Mouse (Mus musculus): ENCODE measurements at regions not wholly inside any gene's neighbourhood (a gene's known extent, or its start where the extent isn't known, plus 50 kb on each side); places are given as distances from the start of the nearest gene placed in this dataset.

GRCm38 (mm10) chr6:96053476-96053875 is 59.5 kb upstream of the Fam19a1 start:
- DNase-seq (ENCODE audit: low read depth, low spot score) = no peak

- DNase-seq (ENCODE audit: low read depth, low spot score) = no peak
Observed at GRCm38 (mm10) chr6:96057011-96057410, 55.9 kb upstream of the Fam19a1 start.

GRCm38 (mm10) chr6:96057575-96058159 is 55.3 kb upstream of the Fam19a1 start:
- DNase-seq (ENCODE audit: low read depth, low spot score) = no peak

GRCm38 (mm10) chr6:96061979-96062378 is 51.0 kb upstream of the Fam19a1 start:
- peak; percentile 52 for DNase-seq (ENCODE audit: low read depth, low spot score)

All from skeletal muscle tissue, adult 2 months (tissue).